Comparison of ENCODE assay signal across 14 mouse cellular contexts in genomic region chr17:35204494-35205379, GRCm38 (mm10). TPM values are rescaled to one million over a fixed set of nuclear protein-coding genes. Genes with fewer than 3 reads are reported as not detected.
A peak's percentile ranks its signal among the peaks of the same experiment; 100 is the strongest.
DNase-seq lines count a peak whose midpoint lies in the region; ATAC-seq lines count a peak whose summit lies in the region.
"Had no signal": no experiment of that assay in that cellular context is flagged by ENCODE, and none has a peak within 500 bp of the region (broad histone marks: within the 10 kb centered on the region; RNA-seq: fewer than 3 reads in every experiment).

Gene Lta (minus strand): TSS chr17:35205351.

- no peak within 1 kb of the TSS for H3K4me3 ChIP-seq in heart, embryonic 16.5 days (ENCODE audit: low read length)
- peak within 1 kb of the TSS; percentile 20; the same call in 1 of the 2 replicates for H3K4me3 ChIP-seq in embryonic facial prominence, embryonic 10.5 days
- H3K4me3 ChIP-seq: forebrain, embryonic 10.5 days had no signal

- peaks cover 36% of the 10 kb centered on the region for H3K27me3 ChIP-seq in heart, embryonic 16.5 days (ENCODE audit: control insufficient read depth, insufficient read depth, low read length)
- peaks cover 59% of the 10 kb centered on the region for H3K27me3 ChIP-seq in embryonic facial prominence, embryonic 10.5 days (replicated peaks; ENCODE audit: low read depth, poor library complexity, severe bottlenecking)

- H3K9ac ChIP-seq in heart, embryonic 16.5 days (ENCODE audit: low read length), result peak within 1 kb of the TSS; percentile 53

- WGBS in heart, embryonic 16.5 days, result 22% methylated on average over 20 of the region's 20 CpGs
- WGBS in embryonic facial prominence, embryonic 10.5 days, result 26% methylated on average over 20 of the region's 20 CpGs

- ATAC-seq in heart, embryonic 16.5 days (replicated peaks; ENCODE audit: extremely low read depth, insufficient read depth, low FRiP score), result peak; percentile 71; the same call in 1 of the 2 replicates
- ATAC-seq in cerebellum, adult (ENCODE audit: insufficient number of reproducible peaks, low FRiP score, low TSS enrichment), result no peak

- H3K4me1 ChIP-seq in heart, embryonic 16.5 days (ENCODE audit: control insufficient read depth, insufficient read depth, low read length), result 0 out of 2 replicates have a peak, but pooled peaks cover 4% of the 10 kb centered on the region
- peaks cover 9% of the 10 kb centered on the region for H3K4me1 ChIP-seq in embryonic facial prominence, embryonic 10.5 days

- no peak for DNase-seq in heart, adult 18-20 months
- DNase-seq in CD4-positive, CD25-positive, alpha-beta regulatory T cell, adult 2 months (ENCODE audit: low read depth, low spot score), result peak; percentile 88
- DNase-seq in embryonic facial prominence, embryonic 10.5 days (ENCODE audit: low spot score), result no peak
- peak; percentile 85 to 87 for DNase-seq in spleen, postnatal 36 days (ENCODE audit: low spot score in 2 of 2)
- no peak for DNase-seq in cerebellum, adult 11-12 months
- DNase-seq in kidney, adult 8-10 months, result no peak
- DNase-seq: adrenal gland, postnatal 14 days; kidney, postnatal 10 days had no signal

- H3K4me2 ChIP-seq in heart, embryonic 16.5 days (ENCODE audit: low read depth, low read length), result no peak within 1 kb of the TSS; the same call in 1 of the 2 replicates

- H3K9me3 ChIP-seq in heart, embryonic 16.5 days (replicated peaks; ENCODE audit: control insufficient read depth, low read length), result no peaks in the 10 kb centered on the region
- no peaks in the 10 kb centered on the region for H3K9me3 ChIP-seq in embryonic facial prominence, embryonic 10.5 days
- H3K9me3 ChIP-seq: forebrain, embryonic 10.5 days; G1E had no signal

- no peak within 1 kb of the TSS for H3K27ac ChIP-seq in heart, embryonic 16.5 days (ENCODE audit: low read length)
- H3K27ac ChIP-seq in embryonic facial prominence, embryonic 10.5 days (replicated peaks), result no peak within 1 kb of the TSS
- H3K27ac ChIP-seq: forebrain, embryonic 10.5 days had no signal

- H3K36me3 ChIP-seq in heart, embryonic 16.5 days (ENCODE audit: control insufficient read depth, insufficient read depth), result no peaks in the 10 kb centered on the region
- no peaks in the 10 kb centered on the region for H3K36me3 ChIP-seq in embryonic facial prominence, embryonic 10.5 days (replicated peaks)
- H3K36me3 ChIP-seq: forebrain, embryonic 10.5 days; G1E had no signal

RNA-seq across cellular contexts. Expression of gene Lta, which starts in this region (rescaled TPM):
- polyA plus RNA-seq in heart, embryonic 16.5 days (2015; fragmentation: Nextera tagmentation; extraction: Ambion mirVana), result 0.27 and 0.79 TPM in 2 replicates
- 1 to 10 TPM in 1 of 2 experiments, not detected in 1; 1.0 TPM for total RNA-seq in heart, adult 18-20 months (2021)
- polyA plus RNA-seq in embryonic facial prominence, embryonic 10.5 days (2016; fragmentation: Nextera tagmentation; extraction: Ambion mirVana), result not detected in 2 replicates
- total RNA-seq: common myeloid progenitor, adult 5-6 weeks; G1E had no signal
- polyA plus RNA-seq: forebrain, embryonic 10.5 days; G1E; lung, embryonic 16.5 days had no signal

Comparison
In these comparisons a context has a peak if more than half of its experiments do, and no peak if none do; other contexts are left out.
1. Peak in ATAC-seq and H3K9ac ChIP-seq in heart, embryonic 16.5 days; RNA of the gene not detected or under 1 TPM.
2. DNase-seq: peak in CD4-positive, CD25-positive, alpha-beta regulatory T cell, adult 2 months (single experiment) and spleen, postnatal 36 days (2 of 2); none in heart, adult 18-20 months (0 of 2), embryonic facial prominence, embryonic 10.5 days (single experiment), cerebellum, adult 11-12 months (single experiment) and kidney, adult 8-10 months (0 of 2).